Mouse (Mus musculus): ENCODE results near the gene Myo1e. TPM values are rescaled to one million over a fixed set of nuclear protein-coding genes. Genes with fewer than 3 reads are reported as not detected.
"Not testable (repeated sequence)": the region's sequence is repeated elsewhere in the genome, so short reads cannot be mapped to it uniquely, and the experiment has no call there.

Gene Myo1e
- total RNA-seq, 4 experiments from 2014 or later: 12.6 to 23.5 (median 15.5) TPM

DNA sequence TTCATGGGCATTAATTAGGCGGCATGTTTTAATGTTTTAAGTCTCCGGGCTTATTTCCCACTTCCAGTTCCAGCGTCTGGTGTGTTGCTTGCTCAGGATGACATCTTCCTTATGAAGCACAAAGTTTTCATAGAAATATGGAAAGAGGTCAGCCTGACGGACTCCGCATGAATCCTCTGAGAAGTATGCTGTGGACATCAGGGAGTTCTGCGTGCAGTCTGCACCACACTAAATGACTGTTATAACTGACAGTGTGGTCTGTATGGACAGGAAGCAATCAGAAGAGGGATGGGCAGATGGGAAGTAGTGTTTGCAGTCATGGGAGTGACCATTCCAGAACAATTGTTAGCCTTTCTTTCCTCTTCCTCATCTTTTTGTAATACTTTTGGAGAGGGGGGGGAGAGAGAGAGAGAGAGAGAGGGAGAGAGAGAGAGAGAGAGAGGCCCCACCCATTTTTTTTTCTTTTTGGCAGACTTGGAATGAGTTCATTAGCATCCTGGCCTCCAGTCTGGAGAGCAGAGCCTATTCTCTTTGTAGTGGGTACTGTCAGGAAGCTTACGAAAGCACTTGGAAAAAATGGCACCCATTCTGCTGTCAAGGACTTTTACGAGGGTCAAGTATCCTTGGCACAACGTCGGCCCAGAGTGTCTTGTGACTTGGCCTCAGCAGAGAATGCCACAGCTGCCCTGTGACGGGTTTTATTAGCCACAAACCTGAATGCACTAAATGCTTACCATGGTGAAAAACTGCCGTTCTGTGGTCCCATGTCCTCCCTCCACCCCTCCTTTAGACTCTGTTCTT, 42.9 kb downstream of the Myo1e start:
- no peak for DNase-seq (ENCODE audit: low spot score in 2 of 2)

GRCm38 (mm10) chr9:70251441-70251985, 44.4 kb downstream of the Myo1e start:
- no peak for DNase-seq (ENCODE audit: low spot score in 2 of 2)

DNA sequence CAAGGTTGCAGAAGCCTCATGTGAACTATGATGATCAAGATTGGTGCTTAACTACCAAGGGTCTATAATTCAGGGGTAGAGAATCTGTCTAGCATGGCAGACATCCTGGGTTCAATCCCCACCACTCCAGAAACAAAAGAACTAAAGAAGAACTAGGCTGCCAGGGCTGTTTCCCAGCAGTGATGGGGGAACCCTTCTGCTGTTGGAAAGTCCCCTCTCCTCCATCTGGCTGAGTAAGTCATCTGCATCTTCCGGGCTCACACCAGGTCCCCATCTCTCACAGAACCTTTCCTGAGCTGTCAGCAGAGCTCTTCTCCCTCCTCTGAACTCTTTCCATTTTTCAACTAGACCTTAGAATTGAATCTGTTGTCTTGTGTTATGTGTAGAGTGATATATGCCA, 45.9 kb downstream of the Myo1e start:
- DNase-seq (ENCODE audit: low spot score in 2 of 2): no peak

DNA sequence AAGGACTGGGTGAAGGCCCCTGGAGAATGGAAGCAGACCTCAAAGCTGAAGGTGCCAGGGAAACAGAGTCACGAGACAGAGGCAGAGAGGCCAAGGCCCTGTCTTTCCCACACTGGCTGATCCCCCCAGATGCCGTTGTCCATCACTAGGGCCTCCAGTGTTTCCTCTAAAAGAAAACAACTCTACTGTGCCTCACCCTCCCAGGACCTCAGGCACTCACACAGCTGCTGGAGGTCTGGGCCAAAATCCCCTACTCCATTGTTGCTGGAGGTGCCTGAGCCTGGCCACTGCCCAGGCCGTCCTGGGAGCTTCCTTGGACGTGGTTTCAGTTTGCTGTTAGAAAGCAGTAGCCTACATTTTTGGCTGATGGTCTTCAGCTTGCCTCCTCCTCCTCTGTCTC, 47.9 kb downstream of the Myo1e start:
- no peak for DNase-seq (ENCODE audit: low spot score in 2 of 2)

DNA sequence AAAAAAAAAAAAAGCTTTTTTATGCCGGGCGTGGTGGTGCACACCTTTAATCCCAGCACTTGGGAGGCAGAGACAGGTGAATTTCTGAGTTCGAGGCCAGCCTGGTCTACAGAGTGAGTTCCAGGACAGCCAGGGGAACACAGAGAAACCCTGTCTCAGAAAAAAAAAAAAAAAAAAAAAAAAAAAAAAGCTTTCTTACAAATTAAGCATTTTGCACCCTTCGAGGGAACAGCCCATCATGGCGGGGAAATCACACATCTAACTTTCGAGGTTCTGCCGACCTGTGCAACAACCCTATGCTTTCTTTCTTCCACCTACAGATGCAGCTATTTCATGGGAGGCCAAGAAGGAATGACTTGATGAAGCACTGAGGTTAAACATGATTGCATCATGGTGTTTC, 48.9 kb downstream of the Myo1e start:
- DNase-seq (ENCODE audit: low spot score in 2 of 2): not testable (repeated sequence)

- no peak for DNase-seq (ENCODE audit: low spot score in 2 of 2)
Measured at GRCm38 (mm10) chr9:70257289-70258101, 50.3 kb downstream of the Myo1e start.

GRCm38 (mm10) chr9:70260324-70260841, 53.2 kb downstream of the Myo1e start:
- no peak for DNase-seq (ENCODE audit: low spot score in 2 of 2)

- DNase-seq (ENCODE audit: low spot score in 2 of 2): peak in 1 of 2 experiments; percentile 18
Measured at GRCm38 (mm10) chr9:70261646-70262045, 54.5 kb downstream of the Myo1e start.

GRCm38 (mm10) chr9:70263134-70263533, 56.0 kb downstream of the Myo1e start:
- no peak for DNase-seq (ENCODE audit: low spot score in 2 of 2)

DNA sequence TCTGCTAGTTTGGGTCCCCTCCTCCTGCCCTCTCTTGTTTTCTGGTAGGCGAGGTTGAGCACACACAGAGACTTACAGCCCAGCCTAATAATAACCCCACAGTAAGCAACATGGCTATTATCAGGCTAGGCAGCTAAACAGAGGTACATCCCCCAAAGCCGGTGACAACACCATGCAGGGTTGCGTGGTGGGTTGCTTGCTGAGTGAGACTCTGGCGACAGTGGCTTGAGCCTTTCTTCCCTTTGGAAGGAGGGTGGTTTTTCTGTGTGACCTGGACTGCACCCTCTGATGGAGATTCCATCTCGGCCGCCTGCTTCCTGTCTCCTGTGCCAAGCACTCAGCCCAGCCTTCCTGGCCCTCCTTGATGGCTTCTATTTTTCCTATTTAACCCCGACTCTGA, 56.6 kb downstream of the Myo1e start:
- DNase-seq (ENCODE audit: low spot score in 2 of 2): no peak

GRCm38 (mm10) chr9:70265513-70265912, 58.4 kb downstream of the Myo1e start:
- no peak for DNase-seq (ENCODE audit: low spot score in 2 of 2)

DNA sequence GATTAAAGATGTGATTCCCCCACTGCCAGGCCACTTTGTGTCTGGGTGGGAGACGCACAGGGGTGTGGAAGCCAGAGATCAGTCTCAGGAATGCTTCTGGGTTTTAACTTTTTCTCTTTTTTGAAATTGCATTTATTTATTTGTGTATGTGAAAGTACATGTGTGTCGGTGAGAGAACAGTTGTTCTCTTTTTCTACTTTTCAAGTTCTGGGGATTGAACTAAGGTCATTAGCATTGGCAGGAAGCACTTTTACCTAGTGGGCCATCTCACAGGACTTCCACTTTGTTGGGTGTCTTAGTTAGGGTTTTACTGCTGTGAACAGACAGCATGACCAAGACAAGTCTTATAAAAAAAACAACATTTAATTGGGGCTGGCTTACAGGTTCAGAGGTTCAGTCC, 59.0 kb downstream of the Myo1e start:
- DNase-seq (ENCODE audit: low spot score in 2 of 2): no peak

DNA sequence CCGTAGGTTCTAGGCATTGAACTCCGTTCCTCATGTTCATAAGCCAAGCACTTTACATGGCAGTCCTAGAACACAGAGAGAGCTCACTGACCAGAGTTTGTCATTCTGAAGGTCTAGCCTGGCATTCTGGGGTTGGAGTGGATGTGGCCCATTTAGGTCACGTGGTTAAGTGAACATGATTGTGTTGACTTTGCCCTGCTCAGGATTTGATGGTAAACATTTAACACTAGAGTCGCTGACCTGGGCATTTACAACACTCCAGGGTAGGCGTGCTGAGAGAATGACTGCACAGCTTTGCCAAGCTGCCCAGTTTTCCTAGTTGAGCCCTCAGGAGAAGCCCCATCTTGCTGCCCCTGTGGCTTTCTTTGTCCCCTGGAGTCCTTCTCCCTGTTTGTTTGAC, 60.0 kb downstream of the Myo1e start:
- DNase-seq (ENCODE audit: low spot score in 2 of 2): no peak

DNA sequence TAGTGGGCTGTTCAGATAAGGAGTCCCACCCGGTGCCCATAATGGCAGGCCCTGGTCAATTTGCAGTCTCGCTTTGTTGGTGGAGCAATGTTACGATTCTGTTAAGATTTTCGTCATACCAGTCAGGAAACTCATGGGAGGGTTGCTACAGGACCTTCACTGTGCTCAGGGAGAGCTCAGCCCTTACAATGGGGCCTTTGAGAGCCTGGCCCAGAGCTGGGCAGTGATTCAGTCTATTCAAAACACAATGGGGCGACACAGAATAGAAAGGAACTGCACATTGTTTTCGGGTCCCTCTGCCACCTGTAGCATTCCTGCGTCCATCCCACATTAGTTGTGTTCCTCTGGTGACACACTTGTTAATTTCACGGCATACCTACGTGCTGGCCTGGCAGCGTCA, 62.2 kb downstream of the Myo1e start:
- DNase-seq (ENCODE audit: low spot score in 2 of 2): no peak

DNA sequence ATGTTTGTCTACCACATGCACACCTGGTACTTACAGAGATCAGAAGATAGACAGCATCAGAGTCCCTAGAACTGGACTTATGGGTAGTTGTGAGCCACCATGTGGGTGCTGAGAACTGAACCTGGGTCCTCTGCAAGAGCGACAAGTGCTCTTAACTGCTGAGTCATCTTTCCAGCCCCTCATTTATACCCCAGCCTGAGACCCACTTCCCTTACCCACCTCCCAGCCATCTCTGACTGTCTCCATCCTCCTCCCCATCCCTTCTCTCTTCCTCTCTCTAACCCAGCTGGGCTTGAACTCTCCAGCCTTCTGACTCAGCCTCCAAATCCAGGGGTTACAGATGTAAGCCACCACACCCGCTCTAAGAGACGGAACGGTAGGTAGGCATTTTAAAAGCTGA, 63.3 kb downstream of the Myo1e start:
- DNase-seq (ENCODE audit: low spot score in 2 of 2): no peak

GRCm38 (mm10) chr9:70271137-70271536, 64.0 kb downstream of the Myo1e start:
- no peak for DNase-seq (ENCODE audit: low spot score in 2 of 2)

DNA sequence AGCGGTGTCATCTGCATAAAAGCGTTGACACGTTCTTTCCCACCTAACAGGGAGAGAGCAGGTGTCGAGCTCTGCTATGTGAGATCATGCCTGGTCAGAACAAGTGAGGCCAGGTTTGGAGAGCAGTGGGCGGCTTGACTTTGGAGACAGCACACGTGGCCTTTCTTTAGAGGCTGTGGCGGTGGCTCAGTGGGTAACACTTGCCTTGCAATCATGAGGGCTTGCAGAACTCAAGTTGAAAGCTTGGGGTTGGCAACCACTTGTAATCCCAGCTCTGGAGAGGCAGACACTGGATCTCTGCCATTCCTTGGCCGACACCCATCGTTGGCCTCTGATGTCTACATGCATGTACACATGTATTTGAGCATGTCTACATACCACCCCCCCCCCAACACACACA, 64.5 kb downstream of the Myo1e start:
- no peak for DNase-seq (ENCODE audit: low spot score in 2 of 2)

DNA sequence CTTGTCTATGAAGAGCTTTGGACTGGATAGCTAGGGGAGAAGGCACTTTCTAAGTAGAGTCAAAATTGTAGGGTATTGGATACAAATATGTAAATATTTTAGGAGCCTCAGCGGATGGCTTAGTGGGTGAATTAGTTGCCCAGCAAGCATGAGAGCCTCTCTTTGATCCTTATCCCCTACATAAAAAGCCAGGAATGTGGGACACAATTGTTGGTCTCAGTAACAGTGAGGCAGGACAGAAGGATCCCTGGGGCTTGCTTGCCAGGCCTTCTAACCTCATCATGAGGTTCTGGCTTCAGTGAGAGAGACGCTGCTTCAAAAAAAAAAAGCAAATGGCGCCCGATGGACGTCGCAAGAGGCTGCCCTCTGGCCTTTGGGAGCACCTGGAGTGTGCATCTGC, 66.9 kb downstream of the Myo1e start:
- DNase-seq (ENCODE audit: low spot score in 2 of 2): no peak

DNA sequence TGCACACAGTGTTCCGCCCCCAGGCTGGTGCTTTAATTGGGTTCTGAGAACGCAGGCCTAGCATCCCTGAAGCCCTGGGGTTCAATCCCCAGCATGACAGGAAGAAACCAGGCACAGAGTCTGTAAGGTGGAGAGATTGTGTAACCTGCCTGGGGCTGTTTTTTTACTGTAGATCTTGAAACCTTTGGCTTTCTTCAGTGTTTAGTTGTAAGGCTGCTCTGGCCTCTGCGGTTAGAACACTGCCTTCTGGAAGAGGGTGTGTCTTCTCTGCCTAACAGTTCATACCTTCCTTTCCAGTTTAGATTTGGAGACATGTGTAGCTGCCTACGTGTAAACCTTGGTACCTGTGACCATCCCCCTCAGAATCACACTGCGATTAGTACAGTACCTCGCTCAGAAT, 67.3 kb downstream of the Myo1e start:
- DNase-seq (ENCODE audit: low spot score in 2 of 2): no peak

- no peak for DNase-seq (ENCODE audit: low spot score in 2 of 2)
Measured at GRCm38 (mm10) chr9:70274887-70275555, 67.9 kb downstream of the Myo1e start.

DNA sequence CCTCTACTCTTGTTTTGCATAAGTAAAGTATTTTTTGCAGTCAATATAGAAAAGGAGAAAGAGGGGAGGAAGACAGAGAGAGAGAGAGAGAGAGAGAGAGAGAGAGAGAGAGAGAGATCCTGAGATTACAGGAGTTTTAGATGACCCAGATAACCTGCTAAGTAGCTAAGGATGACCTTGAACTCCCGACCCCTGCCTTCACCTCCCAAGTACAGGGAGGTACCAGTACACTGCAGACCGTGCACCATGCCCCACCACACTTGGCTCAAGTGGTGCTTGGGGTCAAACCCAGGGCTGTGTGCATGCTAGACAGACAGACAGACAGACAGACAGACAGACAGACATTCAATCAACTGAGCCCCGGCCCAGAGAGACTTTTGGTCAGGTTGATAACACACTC, 69.9 kb downstream of the Myo1e start:
- no peak for DNase-seq (ENCODE audit: low spot score in 2 of 2)

DNA sequence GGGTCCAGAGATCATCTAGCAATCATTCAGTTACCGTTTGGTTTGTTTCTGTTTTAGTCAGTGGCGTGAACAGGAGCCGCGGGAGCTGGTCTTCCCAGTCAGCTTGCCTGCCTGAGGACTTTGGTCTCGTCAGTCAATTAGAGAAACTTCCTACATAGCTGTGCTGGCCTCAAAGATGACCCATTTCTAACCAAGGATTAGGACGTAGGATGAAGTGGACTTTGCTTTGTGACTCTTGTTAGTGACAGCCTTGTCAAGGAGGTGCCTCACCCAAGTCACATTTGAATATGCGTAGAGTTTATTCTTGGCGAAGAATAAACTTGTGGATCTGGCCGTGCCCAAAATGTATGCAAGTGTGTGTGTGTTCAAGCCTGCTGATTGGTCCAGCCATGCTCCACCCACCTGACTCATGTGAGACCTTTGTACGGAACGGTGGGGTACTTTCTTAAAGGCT, 70.4 kb downstream of the Myo1e start:
- no peak for DNase-seq (ENCODE audit: low spot score in 2 of 2)

Data from left cerebral cortex, adult 8-10 months (tissue).